Mouse (Mus musculus): Measurements from ENCODE around the gene Sh3bp4.
A peak's percentile ranks its signal among the peaks of the same experiment; 100 is the strongest.

Sh3bp4 gene

GRCm38 (mm10) chr1:89093696-89094095 is 23.5 kb downstream of the Sh3bp4 start:
- DNase-seq (ENCODE audit: low read depth, low spot score), result no peak

GRCm38 (mm10) chr1:89094416-89094815 is 24.2 kb downstream of the Sh3bp4 start:
- DNase-seq (ENCODE audit: low read depth, low spot score), result no peak

GRCm38 (mm10) chr1:89095642-89096424 is 25.6 kb downstream of the Sh3bp4 start:
- no peak for DNase-seq (ENCODE audit: low read depth, low spot score)

- DNase-seq (ENCODE audit: low read depth, low spot score), result no peak
Observed at GRCm38 (mm10) chr1:89102231-89103003, 32.2 kb downstream of the Sh3bp4 start.

- DNase-seq (ENCODE audit: low read depth, low spot score), result no peak
Observed at GRCm38 (mm10) chr1:89103004-89103263, 32.7 kb downstream of the Sh3bp4 start.

GRCm38 (mm10) chr1:89103505-89103904 is 33.3 kb downstream of the Sh3bp4 start:
- DNase-seq (ENCODE audit: low read depth, low spot score), result no peak

- DNase-seq (ENCODE audit: low read depth, low spot score), result no peak
Observed at GRCm38 (mm10) chr1:89104066-89104765, 34.0 kb downstream of the Sh3bp4 start.

- DNase-seq (ENCODE audit: low read depth, low spot score), result no peak
Observed at GRCm38 (mm10) chr1:89105891-89106830, 35.9 kb downstream of the Sh3bp4 start.

- DNase-seq (ENCODE audit: low read depth, low spot score), result no peak
Observed at GRCm38 (mm10) chr1:89107466-89107865, 37.3 kb downstream of the Sh3bp4 start.

- DNase-seq (ENCODE audit: low read depth, low spot score), result peak; percentile 63
Observed at GRCm38 (mm10) chr1:89108340-89108896, 38.2 kb downstream of the Sh3bp4 start.

- DNase-seq (ENCODE audit: low read depth, low spot score), result peak; percentile 74
Observed at GRCm38 (mm10) chr1:89109767-89110166, 39.6 kb downstream of the Sh3bp4 start.

GRCm38 (mm10) chr1:89110767-89111534 is 40.7 kb downstream of the Sh3bp4 start:
- DNase-seq (ENCODE audit: low read depth, low spot score), result no peak

GRCm38 (mm10) chr1:89112544-89112943 is 42.3 kb downstream of the Sh3bp4 start:
- no peak for DNase-seq (ENCODE audit: low read depth, low spot score)

- DNase-seq (ENCODE audit: low read depth, low spot score), result no peak
Observed at GRCm38 (mm10) chr1:89113731-89114130, 43.5 kb downstream of the Sh3bp4 start.

GRCm38 (mm10) chr1:89117062-89117461 is 46.8 kb downstream of the Sh3bp4 start:
- DNase-seq (ENCODE audit: low read depth, low spot score), result no peak

GRCm38 (mm10) chr1:89118076-89118475 is 47.9 kb downstream of the Sh3bp4 start:
- no peak for DNase-seq (ENCODE audit: low read depth, low spot score)

GRCm38 (mm10) chr1:89118836-89119235 is 48.6 kb downstream of the Sh3bp4 start:
- DNase-seq (ENCODE audit: low read depth, low spot score), result no peak

GRCm38 (mm10) chr1:89120290-89120689 is 50.1 kb downstream of the Sh3bp4 start:
- DNase-seq (ENCODE audit: low read depth, low spot score), result no peak

GRCm38 (mm10) chr1:89121466-89121865 is 51.3 kb downstream of the Sh3bp4 start:
- DNase-seq (ENCODE audit: low read depth, low spot score), result no peak

- DNase-seq (ENCODE audit: low read depth, low spot score), result no peak
Observed at GRCm38 (mm10) chr1:89122376-89122775, 52.2 kb downstream of the Sh3bp4 start.
